In genomic region chr6:47455843-47456242, GRCm38 (mm10) we compare ENCODE assay signal across 1 mouse cellular context.
TF ChIP-seq lines count a peak whose summit lies in the region.

No protein-coding gene starts in this region.

TF ChIP-seq in CH12.LX, 34 proteins besides CTCF, POLR2A, EP300 and RAD21 (continued from another document):
- TF ChIP-seq ZKSCAN1 (IDR thresholded peaks at IDR 0.05; ENCODE audit: borderline replicate concordance, low read depth, low read length): no peak
